Mouse (Mus musculus): Measurements from ENCODE around the gene Pcnx2.

DNA sequence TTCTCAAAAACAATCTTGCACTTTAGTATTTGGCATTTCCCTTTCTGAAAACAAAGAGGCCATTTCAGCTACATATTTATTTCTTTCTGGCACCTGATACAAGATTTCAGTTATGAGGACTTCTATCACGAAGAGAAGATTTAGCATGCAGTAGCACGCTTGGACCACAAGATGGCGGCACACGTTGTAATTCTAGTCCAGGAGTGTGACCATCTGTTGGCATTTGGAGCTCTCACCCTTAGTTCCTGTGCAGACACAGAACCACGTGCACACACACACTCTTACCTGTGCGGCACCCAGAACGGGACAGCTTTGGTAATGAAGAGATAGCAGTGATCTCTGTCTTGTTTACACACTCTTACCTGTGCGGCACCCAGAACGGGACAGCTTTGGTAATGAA, 37.5 kb upstream of the Pcnx2 start:
- TF ChIP-seq TAL1 (IDR thresholded peaks at IDR 0.05; ENCODE audit: low read length) (no peak), GATA1 (IDR thresholded peaks at IDR 0.05; ENCODE audit: low read length) (no peak)

Data from erythroblast, embryonic 14.5 days (primary cell).